Mouse (Mus musculus): ENCODE measurements at regions not wholly inside any gene's neighbourhood (a gene's known extent, or its start where the extent isn't known, plus 50 kb on each side); places are given as distances from the start of the nearest gene placed in this dataset.

GRCm38 (mm10) chr15:67467404-67468345 is 967.0 kb upstream of the Lrrc6 start:
- DNase-seq (ENCODE audit: low read depth): peak; percentile 16

- no peak for DNase-seq (ENCODE audit: low read depth)
Observed at GRCm38 (mm10) chr15:67462863-67463262, 962.2 kb upstream of the Lrrc6 start.

GRCm38 (mm10) chr15:67460384-67460783 is 959.7 kb upstream of the Lrrc6 start:
- no peak for DNase-seq (ENCODE audit: low read depth)

- DNase-seq (ENCODE audit: low read depth): peak; percentile 85
Observed at GRCm38 (mm10) chr15:67434284-67434683, 933.6 kb upstream of the Lrrc6 start.

GRCm38 (mm10) chr15:67423922-67424321 is 923.2 kb upstream of the Lrrc6 start:
- no peak for DNase-seq (ENCODE audit: low read depth)

GRCm38 (mm10) chr15:67422277-67422953 is 921.7 kb upstream of the Lrrc6 start:
- no peak for DNase-seq (ENCODE audit: low read depth)

GRCm38 (mm10) chr15:67420776-67421175 is 920.1 kb upstream of the Lrrc6 start:
- no peak for DNase-seq (ENCODE audit: low read depth)

GRCm38 (mm10) chr15:67419733-67420132 is 919.0 kb upstream of the Lrrc6 start:
- DNase-seq (ENCODE audit: low read depth): peak; percentile 5

- no peak for DNase-seq (ENCODE audit: low read depth)
Observed at GRCm38 (mm10) chr15:67417742-67418163, 917.0 kb upstream of the Lrrc6 start.

GRCm38 (mm10) chr15:67415840-67416239 is 915.1 kb upstream of the Lrrc6 start:
- no peak for DNase-seq (ENCODE audit: low read depth)

GRCm38 (mm10) chr15:67414371-67414930 is 913.7 kb upstream of the Lrrc6 start:
- no peak for DNase-seq (ENCODE audit: low read depth)

GRCm38 (mm10) chr15:67413581-67413980 is 912.9 kb upstream of the Lrrc6 start:
- DNase-seq (ENCODE audit: low read depth): no peak

GRCm38 (mm10) chr15:67412394-67412793 is 911.7 kb upstream of the Lrrc6 start:
- DNase-seq (ENCODE audit: low read depth): no peak

GRCm38 (mm10) chr15:67411657-67412056 is 910.9 kb upstream of the Lrrc6 start:
- no peak for DNase-seq (ENCODE audit: low read depth)

GRCm38 (mm10) chr15:67410012-67410411 is 909.3 kb upstream of the Lrrc6 start:
- no peak for DNase-seq (ENCODE audit: low read depth)

GRCm38 (mm10) chr15:67408871-67409559 is 908.3 kb upstream of the Lrrc6 start:
- no peak for DNase-seq (ENCODE audit: low read depth)

GRCm38 (mm10) chr15:67407244-67407643 is 906.5 kb upstream of the Lrrc6 start:
- no peak for DNase-seq (ENCODE audit: low read depth)

GRCm38 (mm10) chr15:67405523-67405922 is 904.8 kb upstream of the Lrrc6 start:
- peak; percentile 53 for DNase-seq (ENCODE audit: low read depth)

- no peak for DNase-seq (ENCODE audit: low read depth)
Observed at GRCm38 (mm10) chr15:67405011-67405410, 904.3 kb upstream of the Lrrc6 start.

GRCm38 (mm10) chr15:67402310-67402709 is 901.6 kb upstream of the Lrrc6 start:
- no peak for DNase-seq (ENCODE audit: low read depth)

- no peak for DNase-seq (ENCODE audit: low read depth)
Observed at GRCm38 (mm10) chr15:67397269-67397668, 896.6 kb upstream of the Lrrc6 start.

- DNase-seq (ENCODE audit: low read depth): no peak
Observed at GRCm38 (mm10) chr15:67395114-67395513, 894.4 kb upstream of the Lrrc6 start.

All from NIH3T3 (cell line).